Mouse (Mus musculus) stomach, postnatal 0 days (tissue): ENCODE measurements at regions not wholly inside any gene's neighbourhood (a gene's known extent, or its start where the extent isn't known, plus 50 kb on each side); places are given as distances from the start of the nearest gene placed in this dataset.

ENCODE experiments used
- ATAC-seq: fragments of 200-750 bp; cut with Nextera tagmentation; 2 replicates; pipeline ENCODE4 v1.8.0; 2017; ENCODE audit not compliant: low FRiP score, low TSS enrichment
- DNase-seq: peaks from one replicate; pipeline ENCODE4 v3.0.0-alpha.2; 2016; ENCODE audit warnings: low spot score
- H3K27ac ChIP-seq: fragments of 300-500 bp; sonication (generic); replicated peaks from 2 replicates; pipeline ENCODE4 v1.5.1; 2014; ENCODE audit warnings: mild to moderate bottlenecking, control low read depth
- H3K27me3 ChIP-seq: fragments of 300-500 bp; sonication (generic); 2 replicates; pipeline ENCODE4 v1.6.1; 2014; ENCODE audit warnings: low read length; ENCODE audit not compliant: control insufficient read depth, insufficient read depth
- H3K36me3 ChIP-seq: fragments of 300-500 bp; sonication (generic); 2 replicates; pipeline ENCODE4 v1.6.1; 2014; ENCODE audit warnings: low read length, mixed read lengths; ENCODE audit not compliant: control insufficient read depth, insufficient read depth
- H3K4me1 ChIP-seq: fragments of 300-500 bp; sonication (generic); replicated peaks from 2 replicates; pipeline ENCODE4 v1.6.1; 2014; ENCODE audit warnings: antibody characterized with exemption; ENCODE audit not compliant: control insufficient read depth, insufficient read depth
- H3K4me2 ChIP-seq: fragments of 300-500 bp; sonication (generic); replicated peaks from 2 replicates; pipeline ENCODE4 v1.6.1; 2014; ENCODE audit warnings: low read depth, mild to moderate bottlenecking, control low read depth, moderate library complexity
- H3K4me3 ChIP-seq: fragments of 300-500 bp; sonication (generic); 2 replicates; pipeline ENCODE4 v1.5.1; 2014; ENCODE audit warnings: low read depth, low read length, control low read depth
- H3K9ac ChIP-seq: fragments of 300-500 bp; sonication (generic); 2 replicates; pipeline ENCODE4 v1.6.1; 2014; ENCODE audit warnings: mild to moderate bottlenecking, low read length, control low read depth, mixed read lengths
- H3K9me3 ChIP-seq: fragments of 300-500 bp; sonication (generic); 2 replicates; pipeline ENCODE4 v1.6.1; 2016; ENCODE audit warnings: low read length; ENCODE audit not compliant: control insufficient read depth
- CTCF ChIP-seq: IDR thresholded peaks from 2 replicates; pipeline ENCODE4 v1.5.1; 2016; ENCODE audit warnings: antibody characterized with exemption, low read depth, mild to moderate bottlenecking, moderate library complexity
- EP300 ChIP-seq: optimal IDR thresholded peaks from 2 replicates; pipeline ENCODE3; 2016; ENCODE audit warnings: antibody characterized with exemption
- WGBS: fragments of 180-500 bp; shearing (Covaris S2); extraction: QIAGEN DNeasy Blood & Tissue Kit; methylation state at CpG from one replicate; pipeline ENCODE4 v1.1.7; 2014; 5-methylcytosine and 5-hydroxymethylcytosine counted together

DNA sequence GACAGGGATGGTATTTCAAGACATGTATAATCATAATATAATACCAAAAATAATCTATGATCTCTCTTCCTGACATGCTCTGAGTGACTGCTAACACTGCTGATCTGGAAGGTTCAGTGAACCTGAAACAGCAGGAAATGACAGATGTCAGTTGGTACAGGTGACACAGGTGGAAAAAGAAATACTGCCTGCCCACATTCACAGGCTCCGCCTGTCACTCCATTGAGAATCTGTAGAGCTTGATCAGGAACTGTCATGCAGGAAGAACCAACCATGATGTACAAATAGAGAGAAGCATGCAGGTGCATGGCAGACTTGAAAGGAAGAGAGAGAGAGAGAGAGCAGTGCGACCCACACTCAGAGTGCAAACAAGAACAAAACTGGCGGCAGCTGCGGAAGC lies 232.8 kb upstream of the Trib2 start:
- no peaks in the 10 kb centered on the region for H3K4me1 ChIP-seq
- no peak overlapping the region for H3K27ac ChIP-seq
- TF ChIP-seq EP300 (no peak), CTCF (no peak)
- no peaks in the 10 kb centered on the region for H3K9me3 ChIP-seq
- H3K4me3 ChIP-seq: no peak overlapping the region
- ATAC-seq: no peak
- no peaks in the 10 kb centered on the region for H3K27me3 ChIP-seq
- H3K4me2 ChIP-seq: no peak overlapping the region
- DNase-seq: no peak
- H3K36me3 ChIP-seq: no peaks in the 10 kb centered on the region
- WGBS: 57% methylated on average over 4 of the region's 4 CpGs
- no peak overlapping the region for H3K9ac ChIP-seq

DNA sequence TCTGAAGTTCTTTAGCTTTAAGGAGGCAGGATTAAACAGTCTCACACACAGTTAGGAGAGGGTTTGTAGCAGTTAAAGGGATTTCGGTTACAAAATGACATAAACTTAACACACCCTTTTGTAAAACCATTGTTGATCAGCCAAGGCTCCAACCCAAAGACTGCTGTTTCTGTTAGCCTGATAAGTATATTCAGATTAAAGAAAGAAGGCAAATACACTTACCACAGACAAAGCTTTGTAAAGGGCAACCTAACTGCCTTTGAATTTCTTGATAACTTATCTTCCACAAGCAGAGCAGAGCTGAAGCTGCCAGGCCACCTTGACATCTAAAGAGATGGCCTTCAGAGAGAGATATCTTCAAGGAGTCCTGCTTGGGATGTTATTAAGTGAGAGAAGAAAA lies 229.9 kb upstream of the Trib2 start:
- 0 out of 2 replicates have a peak overlapping the region, but pooled peaks have one; percentile 1 for H3K27ac ChIP-seq
- 0 out of 2 replicates have a peak, but pooled peaks have one; percentile 29 for ATAC-seq

DNA sequence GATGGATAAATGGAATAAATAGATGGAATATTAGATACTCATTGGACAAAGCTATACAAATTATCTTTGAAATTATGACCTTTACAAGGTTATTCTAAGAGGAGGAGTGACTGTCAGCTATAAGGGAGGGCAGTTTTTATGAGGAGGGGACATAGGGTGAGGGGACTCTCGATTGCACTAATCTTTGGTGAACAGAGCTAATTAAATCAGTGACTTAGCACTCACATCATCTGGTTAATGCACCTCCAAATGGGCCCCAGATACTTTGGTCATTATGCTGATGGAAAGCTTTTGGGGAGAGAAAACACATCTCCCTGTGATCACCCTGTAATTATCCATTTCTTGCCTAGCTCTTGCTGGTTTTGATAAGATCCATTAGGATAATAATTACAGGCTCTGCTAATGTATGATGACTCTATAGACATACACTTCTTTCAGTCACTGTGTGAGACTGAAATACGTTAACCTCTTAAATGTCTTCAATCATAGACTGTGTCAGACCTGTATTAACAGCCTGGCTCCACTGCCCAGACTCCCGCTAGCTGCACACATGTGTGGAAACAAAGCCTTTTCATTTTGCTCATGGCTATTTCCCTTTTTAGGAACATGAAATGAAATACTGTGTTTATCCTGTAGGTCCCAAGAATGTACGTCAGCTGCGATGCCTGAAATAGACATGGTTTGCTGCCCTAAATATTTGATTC lies 229.2 kb upstream of the Trib2 start:
- Histone ChIP-seq H3K4me2 (no peak overlapping the region), H3K9me3 (no peaks in the 10 kb centered on the region), H3K36me3 (no peaks in the 10 kb centered on the region), H3K4me1 (no peaks in the 10 kb centered on the region), H3K27ac (no peak overlapping the region), H3K9ac (no peak overlapping the region), H3K4me3 (no peak overlapping the region), H3K27me3 (no peaks in the 10 kb centered on the region)
- ATAC-seq (peak; percentile 47; the same call in 1 of the 2 replicates), DNase-seq (no peak)
- no peak for TF ChIP-seq EP300
- TF ChIP-seq CTCF: no peak
- WGBS: 37% methylated on average over 5 of the region's 5 CpGs

More for the DNA sequence above, 229.9 kb upstream of the Trib2 start:
- Histone ChIP-seq H3K9ac (no peak overlapping the region), H3K4me2 (no peak overlapping the region), H3K4me3 (no peak overlapping the region), H3K4me1 (no peaks in the 10 kb centered on the region), H3K27me3 (no peaks in the 10 kb centered on the region), H3K36me3 (no peaks in the 10 kb centered on the region), H3K9me3 (no peaks in the 10 kb centered on the region)
- TF ChIP-seq EP300 (no peak), CTCF (no peak)
- no peak for DNase-seq
- 30% methylated on average over 1 of the region's 1 CpGs for WGBS

- H3K4me2 ChIP-seq: no peak overlapping the region
- no peaks in the 10 kb centered on the region for H3K4me1 ChIP-seq
- no peaks in the 10 kb centered on the region for H3K9me3 ChIP-seq
- WGBS: 66% methylated on average over 8 of the region's 8 CpGs
- H3K9ac ChIP-seq: no peak overlapping the region
- H3K36me3 ChIP-seq: no peaks in the 10 kb centered on the region
- DNase-seq (no peak), ATAC-seq (no peak)
- H3K27ac ChIP-seq: no peak overlapping the region
- TF ChIP-seq CTCF (no peak), EP300 (no peak)
- H3K27me3 ChIP-seq: no peaks in the 10 kb centered on the region
- no peak overlapping the region for H3K4me3 ChIP-seq
Observed at GRCm38 (mm10) chr12:16043466-16044214, 226.9 kb upstream of the Trib2 start.

DNA sequence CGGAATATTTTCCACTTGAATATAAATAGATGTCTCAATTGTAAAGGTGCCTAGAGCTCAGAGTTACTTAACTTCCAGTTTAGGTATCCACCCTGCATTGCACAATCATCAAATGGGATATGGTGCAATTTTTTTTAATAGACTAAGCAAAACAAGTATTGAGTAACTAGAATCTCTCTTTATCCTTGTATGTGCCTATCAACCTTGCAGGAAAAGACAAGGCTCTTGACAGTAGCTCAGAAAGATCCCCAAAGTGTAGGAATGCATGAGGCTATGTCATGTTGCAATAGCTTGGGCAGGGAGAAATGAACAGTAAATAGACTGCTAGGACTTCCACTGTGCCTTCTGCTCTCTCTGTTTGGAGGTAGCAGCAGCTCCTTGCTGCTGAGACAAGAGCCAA lies 225.6 kb upstream of the Trib2 start:
- WGBS: 74% methylated on average over 1 of the region's 1 CpGs
- H3K27me3 ChIP-seq: no peaks in the 10 kb centered on the region
- no peak overlapping the region for H3K4me3 ChIP-seq
- no peak for ATAC-seq
- no peaks in the 10 kb centered on the region for H3K9me3 ChIP-seq
- no peak overlapping the region for H3K4me2 ChIP-seq
- DNase-seq: no peak
- no peaks in the 10 kb centered on the region for H3K4me1 ChIP-seq
- no peaks in the 10 kb centered on the region for H3K36me3 ChIP-seq
- no peak overlapping the region for H3K9ac ChIP-seq
- TF ChIP-seq CTCF (no peak), EP300 (no peak)
- H3K27ac ChIP-seq: no peak overlapping the region

DNA sequence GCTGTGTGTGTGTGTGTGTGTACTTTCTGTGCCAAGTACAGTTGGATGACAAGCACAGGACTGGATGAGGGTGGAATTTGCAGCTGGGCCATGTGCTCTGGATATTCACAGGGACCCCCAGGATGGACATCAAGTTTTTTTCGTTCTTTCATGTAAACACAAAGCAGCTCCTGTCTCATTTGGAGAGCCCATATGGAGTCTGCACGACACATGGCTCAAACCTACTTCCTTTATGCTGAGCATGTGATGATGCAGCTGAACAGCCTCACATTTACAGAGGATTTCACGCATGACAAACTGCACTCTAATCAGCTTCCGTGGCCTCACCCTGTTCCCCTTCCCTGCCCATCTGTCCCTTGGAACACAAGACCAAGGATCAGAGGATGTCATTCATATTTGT lies 224.4 kb upstream of the Trib2 start:
- TF ChIP-seq CTCF: no peak
- no peak for TF ChIP-seq EP300
- ATAC-seq (no peak), DNase-seq (no peak)
- Histone ChIP-seq H3K9ac (no peak overlapping the region), H3K36me3 (no peaks in the 10 kb centered on the region), H3K4me3 (no peak overlapping the region), H3K27ac (no peak overlapping the region), H3K4me2 (no peak overlapping the region), H3K4me1 (no peaks in the 10 kb centered on the region), H3K27me3 (no peaks in the 10 kb centered on the region), H3K9me3 (no peaks in the 10 kb centered on the region)
- WGBS: 50% methylated on average over 4 of the region's 4 CpGs
